Mouse (Mus musculus) embryonic facial prominence, embryonic 13.5 days (tissue): Measurements from ENCODE around the gene Sgce. TPM values are rescaled to one million over a fixed set of nuclear protein-coding genes. Genes with fewer than 3 reads are reported as not detected.
"Not testable (repeated sequence)": the region's sequence is repeated elsewhere in the genome, so short reads cannot be mapped to it uniquely, and the experiment has no call there.

Experiments used
- ATAC-seq: fragments of 200-750 bp; cut with Nextera tagmentation; 2 replicates; pipeline ENCODE4 v1.8.0; 2017; ENCODE audit warnings: low read depth; ENCODE audit not compliant: insufficient number of reproducible peaks, insufficient read depth, low FRiP score, low TSS enrichment
- H3K27ac ChIP-seq: fragments of 300-500 bp; sonication (generic); 2 replicates; pipeline ENCODE4 v1.5.1; 2015; ENCODE audit warnings: moderate library complexity, mild to moderate bottlenecking, inconsistent platforms
- H3K27me3 ChIP-seq: fragments of 300-500 bp; sonication (generic); 2 replicates; pipeline ENCODE4 v1.6.1; 2015; ENCODE audit warnings: mild to moderate bottlenecking, inconsistent platforms
- H3K36me3 ChIP-seq: fragments of 300-500 bp; sonication (generic); 2 replicates; pipeline ENCODE4 v1.6.1; 2015; ENCODE audit warnings: mild to moderate bottlenecking, inconsistent platforms
- H3K4me1 ChIP-seq: fragments of 300-500 bp; sonication (generic); 2 replicates; pipeline ENCODE4 v1.6.1; 2015; ENCODE audit warnings: inconsistent platforms
- H3K4me2 ChIP-seq: fragments of 300-500 bp; sonication (generic); 2 replicates; pipeline ENCODE4 v1.6.1; 2015; ENCODE audit warnings: moderate library complexity, mild to moderate bottlenecking, inconsistent platforms
- H3K4me3 ChIP-seq: fragments of 300-500 bp; sonication (generic); 2 replicates; pipeline ENCODE4 v1.5.1; 2015; ENCODE audit warnings: mild to moderate bottlenecking, inconsistent platforms
- H3K9ac ChIP-seq: fragments of 300-500 bp; sonication (generic); 2 replicates; pipeline ENCODE4 v1.6.1; 2015; ENCODE audit warnings: mild to moderate bottlenecking, inconsistent platforms
- H3K9me3 ChIP-seq: fragments of 300-500 bp; sonication (generic); 2 replicates; pipeline ENCODE4 v1.6.1; 2016; ENCODE audit warnings: inconsistent platforms
- WGBS: fragments of 180-500 bp; shearing (Covaris S2); methylation state at CpG from one replicate; pipeline ENCODE4 v1.1.7; 2015; ENCODE audit warnings: mixed read lengths; 5-methylcytosine and 5-hydroxymethylcytosine counted together
- polyA plus RNA-seq: library from polyadenylated mRNA; unstranded; fragments of >200 nt; fragmentation: Nextera tagmentation; extraction: Ambion mirVana; gene quantifications from 2 replicates; pipeline ENCODE4 v1.2.1, GENCODE M21; 2015

Sgce gene
- polyA plus RNA-seq = 66.5 and 80.6 TPM in 2 replicates

DNA sequence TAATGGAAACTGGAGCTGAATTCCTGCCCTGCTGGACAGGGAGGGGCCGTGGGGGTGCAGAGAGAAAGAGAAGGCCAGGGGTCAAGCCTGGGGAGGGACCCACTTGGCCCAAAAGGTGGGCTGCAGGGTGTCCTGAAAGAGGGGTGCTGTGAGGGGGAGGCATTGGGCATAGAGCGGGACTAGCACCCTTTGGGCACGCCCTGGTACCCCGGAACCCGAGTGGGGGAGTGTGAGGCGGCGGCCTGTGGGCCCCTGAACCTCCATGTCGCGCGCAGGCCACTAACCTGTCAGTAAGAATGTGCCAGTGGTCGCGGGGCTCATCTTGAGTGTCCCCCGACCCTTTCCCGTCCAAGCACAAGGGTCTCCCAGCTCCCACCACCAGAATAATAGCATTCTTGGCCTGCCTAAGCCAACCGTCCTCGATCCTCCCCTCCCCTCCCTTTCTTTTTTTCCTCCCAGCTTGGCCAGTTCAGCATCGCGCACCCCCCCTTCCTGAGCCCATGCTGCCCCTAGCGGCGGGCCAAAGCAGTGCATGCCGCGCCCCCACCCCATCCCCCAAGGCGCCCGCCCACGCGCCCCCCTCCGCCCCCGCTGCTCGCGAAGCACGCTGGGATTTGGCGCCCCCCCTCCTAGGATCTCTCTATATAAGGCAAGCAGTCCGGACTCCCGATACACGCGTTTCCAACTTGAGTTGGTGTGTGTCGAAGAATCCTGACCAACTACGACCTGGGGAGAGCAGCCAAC is at the start of gene Sgce, which contains the start of gene Peg10:
Gene Sgce, minus strand, starts transcription at position 512 of the 744 bp plus-strand sequence.
Gene Peg10, plus strand, starts transcription at position 611 of the 744 bp plus-strand sequence.
- peak within 1 kb of the TSS; percentile 80 for H3K27ac ChIP-seq
- WGBS = 55% methylated on average over 38 of the region's 38 CpGs

DNA sequence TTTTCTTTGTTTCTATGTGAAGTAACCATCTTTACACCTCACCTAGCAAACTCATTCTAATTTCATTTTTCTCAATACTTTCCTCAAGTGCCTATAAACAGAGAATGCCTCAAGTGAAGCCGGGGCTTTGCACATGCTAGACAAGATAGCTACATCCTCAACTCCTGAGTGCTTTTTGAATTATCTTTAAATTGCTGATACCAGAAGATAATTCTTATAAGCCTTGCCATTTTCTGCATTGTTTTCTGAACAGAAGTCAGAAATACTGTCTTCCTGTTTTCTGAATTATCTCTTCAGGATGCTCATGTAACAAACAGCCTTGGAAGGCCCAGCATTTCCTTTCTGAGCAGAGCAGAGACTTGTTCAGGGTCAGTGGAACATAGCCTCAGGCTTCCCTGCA is 49.3 kb upstream of the Sgce start:
- Histone ChIP-seq H3K27ac (no peak overlapping the region), H3K4me3 (no peak overlapping the region), H3K36me3 (no peaks in the 10 kb centered on the region), H3K27me3 (no peaks in the 10 kb centered on the region), H3K4me1 (no peaks in the 10 kb centered on the region), H3K9me3 (no peaks in the 10 kb centered on the region), H3K4me2 (no peak overlapping the region), H3K9ac (no peak overlapping the region)
- no peak for ATAC-seq
- WGBS = 94% methylated on average over 1 of the region's 1 CpGs

More for the DNA sequence above, at the start of gene Sgce, which contains the start of gene Peg10:
- H3K4me1 ChIP-seq = no peaks in the 10 kb centered on the region
- H3K9me3 ChIP-seq = peaks cover 23% of the 10 kb centered on the region
- peak within 1 kb of the TSS; percentile 74 for H3K9ac ChIP-seq
- peak within 1 kb of the TSS; percentile 58 for H3K4me2 ChIP-seq
- no peaks in the 10 kb centered on the region for H3K36me3 ChIP-seq
- peak within 1 kb of the TSS; percentile 53 for H3K4me3 ChIP-seq
- H3K27me3 ChIP-seq = no peaks in the 10 kb centered on the region
- peak; percentile 41 for ATAC-seq

- Histone ChIP-seq H3K27me3 (no peaks in the 10 kb centered on the region), H3K9ac (no peak overlapping the region), H3K36me3 (no peaks in the 10 kb centered on the region), H3K4me1 (no peaks in the 10 kb centered on the region), H3K4me3 (no peak overlapping the region), H3K9me3 (no peaks in the 10 kb centered on the region), H3K27ac (no peak overlapping the region), H3K4me2 (no peak overlapping the region)
- WGBS = 41% methylated on average over 2 of the region's 2 CpGs
- ATAC-seq = peak; percentile 98
Observed at GRCm38 (mm10) chr6:4762252-4762651, 15.2 kb upstream of the Sgce start.

DNA sequence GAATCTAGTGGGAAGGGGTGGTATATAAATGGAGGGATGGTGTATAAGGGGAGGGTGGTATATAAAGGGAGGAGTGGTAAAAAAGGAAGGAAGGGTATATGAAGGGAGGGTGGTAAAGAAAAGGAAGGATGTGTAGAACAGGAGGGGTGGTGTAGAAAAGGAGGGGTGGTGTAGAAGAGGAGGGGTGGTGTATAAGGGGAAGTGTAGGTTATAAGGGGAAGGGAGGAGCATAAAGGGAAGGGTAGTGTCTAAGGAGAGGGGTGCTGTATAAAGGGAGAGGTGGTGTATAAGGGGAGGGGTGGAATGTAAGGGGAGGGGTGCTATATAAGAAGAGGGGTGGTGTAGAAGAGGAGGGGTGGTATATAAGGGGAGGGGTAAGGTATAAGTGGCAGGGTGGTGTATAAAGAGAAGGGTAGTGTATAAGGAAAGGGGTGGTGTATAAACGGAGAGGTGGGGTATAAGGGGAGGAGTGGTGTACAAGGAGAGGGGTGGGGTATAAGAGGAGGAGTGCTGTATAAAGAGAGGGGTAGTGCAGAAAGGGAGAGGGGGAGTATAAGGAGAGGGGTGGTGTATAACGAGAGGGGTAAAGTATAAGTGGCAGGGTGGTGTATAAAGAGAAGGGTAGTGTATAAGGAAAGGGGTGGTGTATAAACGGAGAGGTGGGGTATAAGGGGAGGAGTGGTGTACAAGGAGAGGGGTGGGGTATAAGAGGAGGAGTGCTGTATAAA is 14.6 kb upstream of the Sgce start:
- not testable (repeated sequence) for H3K4me1 ChIP-seq, ATAC-seq, H3K4me3 ChIP-seq, H3K9me3 ChIP-seq, H3K27me3 ChIP-seq, H3K36me3 ChIP-seq, H3K9ac ChIP-seq, H3K4me2 ChIP-seq, H3K27ac ChIP-seq
- 44% methylated on average over 3 of the region's 3 CpGs for WGBS

GRCm38 (mm10) chr6:4754886-4755285 is 7.9 kb upstream of the Sgce start:
- Histone ChIP-seq H3K36me3 (peaks cover 32% of the 10 kb centered on the region), H3K9ac (no peak overlapping the region), H3K4me2 (no peak overlapping the region), H3K9me3 (peaks cover 23% of the 10 kb centered on the region), H3K27me3 (no peaks in the 10 kb centered on the region), H3K27ac (no peak overlapping the region), H3K4me3 (no peak overlapping the region), H3K4me1 (no peaks in the 10 kb centered on the region)
- ATAC-seq = no peak
- WGBS = 92% methylated on average over 16 of the region's 16 CpGs

DNA sequence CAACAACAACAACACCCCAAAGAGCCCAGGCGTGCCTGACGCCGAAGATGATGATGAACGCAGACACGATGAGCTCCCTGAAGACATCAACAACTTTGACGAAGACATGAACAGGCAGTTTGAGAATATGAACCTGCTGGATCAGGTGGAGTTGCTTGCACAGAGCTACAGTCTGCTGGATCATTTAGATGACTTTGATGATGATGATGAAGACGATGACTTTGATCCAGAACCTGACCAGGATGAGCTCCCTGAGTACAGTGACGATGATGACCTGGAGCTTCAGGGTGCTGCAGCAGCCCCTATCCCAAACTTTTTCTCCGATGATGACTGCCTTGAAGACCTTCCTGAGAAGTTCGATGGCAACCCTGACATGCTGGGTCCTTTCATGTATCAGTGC is 7.3 kb upstream of the Sgce start:
- ATAC-seq = no peak
- Histone ChIP-seq H3K4me1 (no peaks in the 10 kb centered on the region), H3K9me3 (peaks cover 23% of the 10 kb centered on the region), H3K4me3 (no peak overlapping the region), H3K27ac (no peak overlapping the region), H3K4me2 (no peak overlapping the region), H3K27me3 (no peaks in the 10 kb centered on the region), H3K9ac (no peak overlapping the region), H3K36me3 (peaks cover 32% of the 10 kb centered on the region)
- 90% methylated on average over 10 of the region's 10 CpGs for WGBS

- no peak overlapping the region for H3K9ac ChIP-seq
- no peak overlapping the region for H3K4me3 ChIP-seq
- no peak overlapping the region for H3K4me2 ChIP-seq
- no peak for ATAC-seq
- 71% methylated on average over 4 of the region's 4 CpGs for WGBS
- H3K9me3 ChIP-seq = peaks cover 41% of the 10 kb centered on the region
- no peaks in the 10 kb centered on the region for H3K27me3 ChIP-seq
- H3K27ac ChIP-seq = no peak overlapping the region
- H3K36me3 ChIP-seq = peaks cover 23% of the 10 kb centered on the region
- no peaks in the 10 kb centered on the region for H3K4me1 ChIP-seq
Observed at GRCm38 (mm10) chr6:4751355-4751754, 4.3 kb upstream of the Sgce start.

GRCm38 (mm10) chr6:4749091-4749490 is 2.1 kb upstream of the Sgce start:
- peak; percentile 91; the same call in 1 of the 2 replicates for ATAC-seq
- H3K4me3 ChIP-seq = peak overlapping the region; percentile 53

DNA sequence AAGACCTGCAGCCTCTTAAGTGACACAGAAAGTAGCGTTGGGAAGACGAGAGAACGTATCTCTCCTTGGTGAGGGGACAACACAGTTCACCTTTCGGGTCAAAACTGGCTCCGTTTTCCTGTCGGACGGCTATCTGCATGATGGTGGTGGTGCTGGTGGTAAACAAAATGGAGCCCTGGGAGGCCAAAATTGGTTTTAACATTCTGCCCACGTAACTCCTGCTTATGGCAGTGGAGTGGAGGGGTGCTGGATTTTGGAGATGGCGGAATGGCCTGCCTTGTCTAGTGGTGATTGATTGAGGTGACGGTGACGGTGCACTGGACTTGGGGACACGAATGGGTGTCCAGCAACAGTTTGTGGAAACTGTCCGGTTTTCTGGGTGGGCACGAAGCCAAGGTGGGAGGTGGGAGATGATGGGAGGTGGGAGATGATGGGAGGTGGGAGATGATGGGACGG is 1.5 kb upstream of the Sgce start:
- no peak for ATAC-seq
- 45% methylated on average over 15 of the region's 15 CpGs for WGBS
- peak overlapping the region; percentile 53 for H3K4me3 ChIP-seq
- no peak overlapping the region; the same call in 1 of the 2 replicates for H3K27ac ChIP-seq
- H3K4me1 ChIP-seq = no peaks in the 10 kb centered on the region
- no peaks in the 10 kb centered on the region for H3K27me3 ChIP-seq
- H3K36me3 ChIP-seq = no peaks in the 10 kb centered on the region
- H3K9ac ChIP-seq = peak overlapping the region; percentile 65; the same call in 1 of the 2 replicates
- peak overlapping the region; percentile 58 for H3K4me2 ChIP-seq
- H3K9me3 ChIP-seq = peaks cover 23% of the 10 kb centered on the region

More at GRCm38 (mm10) chr6:4749091-4749490, 2.1 kb upstream of the Sgce start:
- H3K27me3 ChIP-seq = no peaks in the 10 kb centered on the region
- H3K27ac ChIP-seq = no peak overlapping the region
- H3K4me2 ChIP-seq = peak overlapping the region; percentile 58
- H3K36me3 ChIP-seq = peaks cover 2% of the 10 kb centered on the region; the same call in 1 of the 2 replicates
- 51% methylated on average over 22 of the region's 22 CpGs for WGBS
- no peaks in the 10 kb centered on the region for H3K4me1 ChIP-seq
- peaks cover 23% of the 10 kb centered on the region for H3K9me3 ChIP-seq
- no peak overlapping the region for H3K9ac ChIP-seq

DNA sequence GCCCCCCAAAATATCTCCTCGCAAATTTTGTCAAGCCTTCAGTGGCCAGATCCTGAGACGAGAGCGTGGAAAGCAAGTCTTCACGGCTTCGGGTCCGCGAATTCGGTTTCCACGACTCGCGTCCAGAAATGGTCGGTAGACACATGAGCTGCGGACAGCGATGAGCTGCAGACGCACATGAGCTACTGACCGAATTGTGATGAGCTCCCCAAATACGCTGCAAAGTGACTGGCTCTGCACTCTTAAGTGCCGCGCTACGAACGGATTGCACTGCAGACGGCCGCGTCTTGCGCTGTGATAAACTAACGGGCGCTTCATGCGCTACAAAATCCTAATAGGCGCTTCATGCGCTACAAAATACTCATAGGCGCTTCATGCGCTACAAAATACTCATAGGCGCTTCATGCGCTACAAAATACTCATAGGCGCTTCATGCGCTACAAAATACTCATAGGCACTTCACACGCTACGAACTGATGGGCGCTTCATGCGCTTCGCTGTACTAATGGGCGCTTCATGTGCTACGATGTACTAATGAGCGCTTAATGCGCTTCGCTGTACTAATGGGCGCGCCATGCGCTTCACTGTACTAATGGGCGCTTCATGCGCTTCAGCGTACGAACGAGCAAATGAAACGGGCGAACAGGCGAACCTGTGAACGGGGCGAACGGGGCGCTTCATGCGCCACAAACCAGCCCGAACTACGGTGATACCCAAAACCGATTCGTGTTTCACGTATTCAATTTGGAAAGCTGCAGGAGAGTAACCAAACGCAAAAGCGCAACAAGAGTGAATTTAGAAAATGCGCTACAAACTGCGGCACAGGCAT is 884 bp upstream of the Sgce start:
- peak overlapping the region; percentile 75 for H3K27ac ChIP-seq
- peak overlapping the region; percentile 58 for H3K4me2 ChIP-seq
- H3K9ac ChIP-seq = peak overlapping the region; percentile 65
- no peaks in the 10 kb centered on the region for H3K36me3 ChIP-seq
- H3K4me1 ChIP-seq = no peaks in the 10 kb centered on the region
- H3K27me3 ChIP-seq = no peaks in the 10 kb centered on the region
- H3K4me3 ChIP-seq = peak overlapping the region; percentile 53
- no peak for ATAC-seq
- WGBS = 57% methylated on average over 71 of the region's 71 CpGs
- H3K9me3 ChIP-seq = peaks cover 23% of the 10 kb centered on the region
